Mouse (Mus musculus) kidney, adult 2 months (tissue): ENCODE measurements around the gene Lao1. TPM values are rescaled to one million over a fixed set of nuclear protein-coding genes. Genes with fewer than 3 reads are reported as not detected.
"Not testable (repeated sequence)": the region's sequence is repeated elsewhere in the genome, so short reads cannot be mapped to it uniquely, and the experiment has no call there.

Source experiments
- DNase-seq: peaks from one replicate; pipeline ENCODE4 v3.0.0; 2021
- H3K27ac ChIP-seq: fragments of 200-500 bp; 2 replicates; pipeline ENCODE4 v1.5.1; 2012; ENCODE audit warnings: low read depth, low read length, control low read depth, inconsistent platforms; ENCODE audit not compliant: insufficient read depth
- H3K27me3 ChIP-seq: fragments of 200-500 bp; replicated peaks from 2 replicates; pipeline ENCODE4 v1.6.1; 2012; ENCODE audit warnings: mild to moderate bottlenecking, moderate library complexity, low read length, inconsistent platforms; ENCODE audit not compliant: control insufficient read depth, insufficient read depth
- H3K36me3 ChIP-seq: fragments of 200-500 bp; 2 replicates; pipeline ENCODE4 v1.6.1; 2012; ENCODE audit warnings: mild to moderate bottlenecking, moderate library complexity, low read length, inconsistent platforms; ENCODE audit not compliant: control insufficient read depth, insufficient read depth
- H3K4me1 ChIP-seq: fragments of 200-500 bp; 2 replicates; pipeline ENCODE4 v1.6.1; 2011; ENCODE audit warnings: low read length; ENCODE audit not compliant: control insufficient read depth, insufficient read depth
- H3K4me3 ChIP-seq: fragments of 200-500 bp; 2 replicates; pipeline ENCODE4 v1.5.1; 2011; ENCODE audit warnings: mild to moderate bottlenecking, low read depth, low read length, control low read depth; ENCODE audit not compliant: insufficient read depth
- CTCF ChIP-seq: fragments of 200-500 bp; conservative IDR thresholded peaks from 2 replicates; pipeline ENCODE4 v1.5.1; 2011; ENCODE audit warnings: low read depth, mild to moderate bottlenecking, control low read depth, low read length, moderate library complexity, mixed read lengths; ENCODE audit not compliant: insufficient read depth, insufficient read length
- POLR2A ChIP-seq: fragments of 200-500 bp; IDR thresholded peaks from one replicate; pipeline ENCODE4 v1.6.1; 2011; ENCODE audit warnings: low read depth, low read length, control low read depth
- WGBS: fragments of 180-500 bp; shearing (Covaris S2); methylation state at CpG from one replicate; pipeline ENCODE4 v1.1.7; 2018; 5-methylcytosine and 5-hydroxymethylcytosine counted together
- polyA plus RNA-seq: library from polyadenylated mRNA; depleted of rRNA; stranded (reverse); fragments of >200 nt; gene quantifications from 2 replicates; pipeline ENCODE4 v1.2.3, GENCODE M21; 2012; rRNA removed

The Lao1 gene
- not detected in 2 replicates for polyA plus RNA-seq

GRCm38 (mm10) chr4:118961141-118961628 is at the start of gene Lao1:
TSS of gene Lao1 (plus strand) at chr4:118961578.
- 77% methylated on average over 2 of the region's 2 CpGs for WGBS
- no peak within 1 kb of the TSS for H3K27ac ChIP-seq

GRCm38 (mm10) chr4:118917365-118917764 is 44.0 kb upstream of the Lao1 start, which contains the start of gene Olfr1329:
TSS of gene Olfr1329 (minus strand) at chr4:118917465.
- H3K36me3 ChIP-seq, H3K27ac ChIP-seq: not testable (repeated sequence)
- 59% methylated on average over 2 of the region's 2 CpGs for WGBS

More at GRCm38 (mm10) chr4:118961141-118961628, at the start of gene Lao1:
- no peak within 1 kb of the TSS for H3K4me3 ChIP-seq
- peak; percentile 68 for DNase-seq
- H3K36me3 ChIP-seq = no peaks in the 10 kb centered on the region
- H3K4me1 ChIP-seq = no peaks in the 10 kb centered on the region
- no peaks in the 10 kb centered on the region for H3K27me3 ChIP-seq
- TF ChIP-seq POLR2A (no peak), CTCF (no peak)

GRCm38 (mm10) chr4:118931326-118931725 is 30.1 kb upstream of the Lao1 start:
- not testable (repeated sequence) for DNase-seq, H3K27ac ChIP-seq, H3K27me3 ChIP-seq, H3K4me3 ChIP-seq, H3K36me3 ChIP-seq, H3K4me1 ChIP-seq
- 84% methylated on average over 3 of the region's 3 CpGs for WGBS

More at GRCm38 (mm10) chr4:118917365-118917764, 44.0 kb upstream of the Lao1 start, which contains the start of gene Olfr1329:
- not testable (repeated sequence) for H3K4me3 ChIP-seq, DNase-seq, H3K4me1 ChIP-seq, H3K27me3 ChIP-seq

- no peak for TF ChIP-seq POLR2A
- TF ChIP-seq CTCF = no peak
- H3K27ac ChIP-seq = no peak within 1 kb of the TSS
- H3K27me3 ChIP-seq = no peaks in the 10 kb centered on the region; the same call in 1 of the 2 replicates
- WGBS = 66% methylated on average over 2 of the region's 2 CpGs
- no peak within 1 kb of the TSS for H3K4me3 ChIP-seq
- DNase-seq = no peak
- H3K4me1 ChIP-seq = no peaks in the 10 kb centered on the region
- H3K36me3 ChIP-seq = no peaks in the 10 kb centered on the region
These were observed 22.9 kb upstream of the Lao1 start, which contains the start of gene Olfr1328 for GRCm38 (mm10) chr4:118938512-118938911. TSS of gene Olfr1328 (minus strand) at chr4:118938612.

- no peaks in the 10 kb centered on the region for H3K4me1 ChIP-seq
- no peak overlapping the region for H3K4me3 ChIP-seq
- H3K36me3 ChIP-seq = no peaks in the 10 kb centered on the region
- no peaks in the 10 kb centered on the region for H3K27me3 ChIP-seq
- TF ChIP-seq POLR2A (no peak), CTCF (no peak)
- 89% methylated on average over 7 of the region's 7 CpGs for WGBS
- DNase-seq = no peak
- no peak overlapping the region for H3K27ac ChIP-seq
These were observed 2.6 kb upstream of the Lao1 start for GRCm38 (mm10) chr4:118958812-118959211.

- WGBS = 92% methylated on average over 15 of the region's 15 CpGs
- TF ChIP-seq POLR2A (no peak), CTCF (no peak)
- no peaks in the 10 kb centered on the region for H3K27me3 ChIP-seq
- H3K27ac ChIP-seq = no peak overlapping the region
- no peaks in the 10 kb centered on the region for H3K4me1 ChIP-seq
- no peak for DNase-seq
- H3K4me3 ChIP-seq = no peak overlapping the region
- H3K36me3 ChIP-seq = no peaks in the 10 kb centered on the region
These were observed 6.3 kb downstream of the Lao1 start for GRCm38 (mm10) chr4:118967711-118968110.

- WGBS = 72% methylated on average over 2 of the region's 2 CpGs
- no peaks in the 10 kb centered on the region for H3K36me3 ChIP-seq
These were observed 11.9 kb downstream of the Lao1 start for GRCm38 (mm10) chr4:118973281-118973680.

More at GRCm38 (mm10) chr4:118973281-118973680, 11.9 kb downstream of the Lao1 start:
- no peaks in the 10 kb centered on the region for H3K27me3 ChIP-seq
- H3K4me3 ChIP-seq = no peak overlapping the region
- no peak for TF ChIP-seq CTCF
- TF ChIP-seq POLR2A = no peak
- no peaks in the 10 kb centered on the region for H3K4me1 ChIP-seq
- DNase-seq = no peak
- no peak overlapping the region for H3K27ac ChIP-seq
